Mouse (Mus musculus): Measurements from ENCODE around the gene Casd1. TPM values are rescaled to one million over a fixed set of nuclear protein-coding genes. Genes with fewer than 3 reads are reported as not detected.

The Casd1 gene
- total RNA-seq (2015; ENCODE audit: low replicate concordance) (5.2 and 6.7 TPM in 2 replicates), total RNA-seq (2017; ENCODE audit: low replicate concordance) (10.0 and 17.4 TPM in 2 replicates)

- ATAC-seq (replicated peaks; ENCODE audit: low FRiP score, poor library complexity, severe bottlenecking): peak; percentile 72; the same call in 1 of the 2 replicates
These were observed at the start of gene Casd1 for GRCm38 (mm10) chr6:4600658-4601296. Gene Casd1 (plus strand): TSS chr6:4600839.

GRCm38 (mm10) chr6:4555366-4555765, 45.3 kb upstream of the Casd1 start:
- no peak for ATAC-seq (replicated peaks; ENCODE audit: low FRiP score, poor library complexity, severe bottlenecking)

DNA sequence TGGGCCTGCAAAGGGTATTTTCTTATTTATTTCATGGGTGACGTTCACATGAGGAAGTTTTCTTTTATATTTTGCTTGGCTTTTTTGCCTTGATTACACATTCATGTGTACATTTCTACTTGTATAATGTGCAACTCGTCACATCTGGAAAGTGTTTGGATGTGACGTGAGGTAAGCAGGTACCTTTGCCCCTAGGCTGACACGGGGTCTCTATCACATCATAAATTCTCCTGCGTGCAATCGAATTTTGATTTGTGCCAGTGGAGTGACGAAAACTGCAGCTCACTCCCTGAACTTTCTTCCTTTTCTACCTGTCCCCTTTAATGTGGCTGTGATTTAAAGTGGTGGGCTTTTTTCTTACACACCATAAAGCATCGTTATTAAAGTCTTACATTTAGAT, 43.6 kb upstream of the Casd1 start:
- ATAC-seq (replicated peaks; ENCODE audit: low FRiP score, poor library complexity, severe bottlenecking): no peak

GRCm38 (mm10) chr6:4557678-4558077, 43.0 kb upstream of the Casd1 start:
- no peak for ATAC-seq (replicated peaks; ENCODE audit: low FRiP score, poor library complexity, severe bottlenecking)

DNA sequence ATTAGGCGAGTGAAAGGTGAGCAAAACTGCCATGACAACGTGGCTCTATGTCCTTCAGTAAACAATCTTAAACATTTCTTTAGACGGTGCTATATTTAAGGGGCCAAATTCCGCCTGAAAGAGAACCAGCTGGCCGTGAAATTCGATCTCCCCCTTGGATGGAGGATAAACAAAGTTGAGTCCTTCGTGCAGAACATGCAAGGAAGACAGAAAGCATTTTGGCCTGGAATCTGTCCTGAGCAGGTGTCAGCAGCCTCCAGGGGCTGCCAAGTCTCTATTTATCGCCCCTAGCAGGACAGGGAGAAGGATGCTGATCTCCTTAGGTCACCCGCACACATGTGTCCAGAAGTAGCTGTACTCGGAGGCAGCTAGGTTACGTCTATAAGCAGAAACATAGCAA, 39.5 kb upstream of the Casd1 start:
- no peak for ATAC-seq (replicated peaks; ENCODE audit: low FRiP score, poor library complexity, severe bottlenecking)

DNA sequence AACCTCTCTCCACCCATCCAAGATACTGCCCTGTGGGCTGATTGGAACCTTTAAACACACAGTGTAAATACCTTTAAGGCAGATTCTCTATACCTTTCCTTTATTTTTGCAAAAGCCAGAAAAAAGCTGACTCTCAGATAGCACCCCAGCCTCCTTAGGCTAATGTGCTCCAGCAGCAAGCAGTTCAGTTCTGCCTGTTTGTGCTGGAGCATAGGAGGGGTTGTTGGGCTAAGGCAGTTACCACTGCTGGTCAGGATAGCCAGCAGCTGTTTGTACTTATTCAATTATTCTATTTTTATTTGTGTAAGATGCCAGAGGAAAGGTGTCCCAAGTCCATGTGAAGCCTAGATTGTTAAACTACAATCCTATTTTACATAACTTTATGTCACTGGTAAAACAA, 39.0 kb upstream of the Casd1 start:
- ATAC-seq (replicated peaks; ENCODE audit: low FRiP score, poor library complexity, severe bottlenecking): no peak

GRCm38 (mm10) chr6:4562401-4562800, 38.2 kb upstream of the Casd1 start:
- ATAC-seq (replicated peaks; ENCODE audit: low FRiP score, poor library complexity, severe bottlenecking): no peak

DNA sequence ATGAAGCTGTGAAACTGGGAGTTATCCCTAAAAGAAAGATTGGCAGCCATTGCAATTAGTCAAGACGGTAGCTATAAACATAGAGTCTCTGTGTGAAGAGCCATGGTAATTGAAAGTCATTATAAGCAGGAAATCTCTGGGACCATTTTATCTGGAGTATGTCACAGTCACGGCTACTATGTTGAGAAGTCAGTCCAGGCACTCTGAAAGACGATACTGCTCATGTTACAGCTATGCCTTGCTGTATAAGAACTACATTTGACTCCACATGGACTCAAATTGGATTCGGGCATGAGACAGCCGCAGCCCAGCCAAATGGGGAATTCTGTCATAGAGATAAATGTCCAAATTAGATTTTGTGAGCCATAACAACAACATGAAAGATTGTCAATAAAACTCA, 37.2 kb upstream of the Casd1 start:
- no peak for ATAC-seq (replicated peaks; ENCODE audit: low FRiP score, poor library complexity, severe bottlenecking)

- no peak for ATAC-seq (replicated peaks; ENCODE audit: low FRiP score, poor library complexity, severe bottlenecking)
These were observed 30.2 kb upstream of the Casd1 start for GRCm38 (mm10) chr6:4570412-4570811.

DNA sequence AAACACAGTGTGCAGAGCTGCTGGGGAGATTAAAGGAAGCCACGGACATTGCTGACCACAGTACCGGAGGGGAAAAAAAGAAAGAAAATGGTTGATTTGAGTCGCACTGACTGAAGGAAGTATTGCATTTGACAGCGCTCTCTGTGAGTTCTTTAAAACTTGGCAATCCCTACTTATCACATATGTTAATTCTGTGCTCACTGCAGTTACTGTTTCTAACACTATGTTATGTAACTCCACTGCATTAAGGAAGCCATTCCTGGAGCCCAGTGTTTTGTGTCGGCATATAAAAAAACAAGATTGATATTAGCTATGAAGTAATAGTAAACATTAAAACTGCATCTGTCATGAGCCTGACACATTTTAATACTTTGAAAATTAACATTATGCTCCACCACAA, 22.9 kb upstream of the Casd1 start:
- no peak for ATAC-seq (replicated peaks; ENCODE audit: low FRiP score, poor library complexity, severe bottlenecking)

- ATAC-seq (replicated peaks; ENCODE audit: low FRiP score, poor library complexity, severe bottlenecking): no peak
These were observed 22.3 kb upstream of the Casd1 start for GRCm38 (mm10) chr6:4578343-4578742.

GRCm38 (mm10) chr6:4579620-4580019, 21.0 kb upstream of the Casd1 start:
- ATAC-seq (replicated peaks; ENCODE audit: low FRiP score, poor library complexity, severe bottlenecking): no peak

DNA sequence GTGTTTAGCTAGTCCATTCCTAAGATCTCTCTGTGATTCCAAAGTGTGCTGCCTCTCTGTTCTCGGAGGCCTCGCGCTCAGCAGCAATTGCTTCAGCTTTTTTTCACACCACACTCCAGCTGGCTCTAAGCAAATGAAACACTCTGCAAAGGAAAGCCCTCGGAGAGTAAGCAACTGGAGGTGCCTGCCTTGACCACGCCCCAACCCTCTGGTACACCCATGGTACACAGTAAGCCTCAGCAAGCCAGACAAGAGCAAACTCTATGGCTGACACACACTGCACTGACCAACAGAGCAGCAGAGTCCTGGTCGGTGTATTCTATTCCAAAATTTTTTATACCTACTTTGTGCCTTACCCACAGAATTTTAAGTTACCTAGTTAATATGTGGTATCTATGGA, 17.2 kb upstream of the Casd1 start:
- ATAC-seq (replicated peaks; ENCODE audit: low FRiP score, poor library complexity, severe bottlenecking): no peak

DNA sequence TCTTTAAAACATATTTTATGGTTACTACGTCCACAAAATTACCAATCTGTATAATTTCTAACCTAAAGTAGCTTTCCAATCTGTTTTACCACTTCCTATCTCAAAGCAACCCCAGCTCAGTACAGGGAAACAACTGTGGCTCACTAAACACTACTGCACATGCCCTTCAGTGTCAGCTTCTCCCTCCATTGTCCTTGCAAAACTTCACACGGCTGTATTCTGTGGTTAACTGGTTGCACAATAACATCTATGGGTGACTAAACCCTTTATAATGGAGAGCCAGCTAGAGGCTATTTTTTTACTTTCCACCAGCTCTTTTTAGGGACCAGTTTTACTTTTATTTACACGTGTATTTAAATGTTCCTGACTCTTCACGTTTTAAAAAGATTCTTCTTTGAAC, 12.7 kb upstream of the Casd1 start:
- ATAC-seq (replicated peaks; ENCODE audit: low FRiP score, poor library complexity, severe bottlenecking): no peak

- ATAC-seq (replicated peaks; ENCODE audit: low FRiP score, poor library complexity, severe bottlenecking): no peak
These were observed 11.9 kb upstream of the Casd1 start for GRCm38 (mm10) chr6:4588722-4589121.

DNA sequence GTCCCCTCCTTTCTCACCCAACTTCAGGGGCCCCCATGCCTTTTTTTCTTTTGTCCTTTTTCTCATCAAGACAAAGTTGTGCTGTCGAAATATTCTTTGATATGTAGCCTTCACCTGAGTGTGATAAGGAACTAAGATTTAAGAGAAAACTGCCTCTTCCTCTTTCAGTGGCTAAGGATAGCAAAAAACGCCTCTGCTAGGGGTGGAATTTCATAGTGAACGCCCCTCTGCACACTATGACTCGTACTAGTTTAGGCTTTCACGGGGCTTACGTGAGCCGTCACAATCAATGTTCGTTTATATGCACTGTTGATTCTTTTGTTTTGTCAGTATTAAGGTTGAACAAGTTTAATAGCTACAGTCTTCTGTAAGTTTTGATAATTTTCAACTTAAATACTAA, 10.6 kb upstream of the Casd1 start:
- no peak for ATAC-seq (replicated peaks; ENCODE audit: low FRiP score, poor library complexity, severe bottlenecking)

- no peak for ATAC-seq (replicated peaks; ENCODE audit: low FRiP score, poor library complexity, severe bottlenecking)
These were observed 2.9 kb upstream of the Casd1 start for GRCm38 (mm10) chr6:4597711-4598110.

- no peak for ATAC-seq (replicated peaks; ENCODE audit: low FRiP score, poor library complexity, severe bottlenecking)
These were observed 468 bp upstream of the Casd1 start for GRCm38 (mm10) chr6:4600085-4600657.

- ATAC-seq (replicated peaks; ENCODE audit: low FRiP score, poor library complexity, severe bottlenecking): no peak
These were observed 775 bp downstream of the Casd1 start for GRCm38 (mm10) chr6:4601297-4601931.

DNA sequence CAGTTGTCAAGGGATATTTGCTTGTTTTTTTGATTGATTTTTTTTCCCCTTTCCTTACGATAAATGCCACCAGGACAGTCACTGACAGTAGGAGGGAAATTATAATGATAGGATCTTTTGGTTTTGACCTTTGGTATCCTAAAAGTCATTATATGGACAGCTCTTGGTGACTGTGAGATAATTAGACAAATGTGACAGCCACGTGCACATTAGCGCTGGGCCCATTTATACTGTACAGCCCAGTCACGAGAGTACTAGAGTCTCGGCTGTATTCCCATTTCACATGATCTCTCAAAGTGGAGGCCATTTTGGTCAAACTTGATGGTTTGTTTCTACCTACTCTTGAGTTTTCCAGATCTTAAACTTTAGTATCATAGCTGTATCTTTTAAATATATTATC, 1.4 kb downstream of the Casd1 start:
- no peak for ATAC-seq (replicated peaks; ENCODE audit: low FRiP score, poor library complexity, severe bottlenecking)

DNA sequence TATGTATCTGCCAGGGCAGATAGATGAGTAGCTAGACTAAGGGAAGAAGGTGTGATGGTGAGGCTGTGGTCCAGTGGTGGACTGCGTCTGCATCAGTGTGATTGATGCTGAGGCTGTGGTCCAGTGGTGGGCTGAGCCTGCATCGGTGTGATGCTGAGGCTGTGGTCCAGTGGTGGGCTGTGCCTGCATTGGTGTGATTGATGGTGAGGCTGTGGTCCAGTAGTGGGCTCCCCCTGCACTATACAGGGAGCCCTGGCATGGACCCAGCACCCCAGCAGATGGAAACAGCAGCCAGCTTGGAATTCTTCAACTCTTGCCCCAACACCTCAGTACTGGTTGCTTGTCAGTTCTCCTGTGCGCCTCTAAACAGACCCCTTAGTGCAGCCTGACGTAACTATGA, 5.8 kb downstream of the Casd1 start:
- ATAC-seq (replicated peaks; ENCODE audit: low FRiP score, poor library complexity, severe bottlenecking): no peak

Data from erythroblast, adult 5-6 weeks (primary cell).